Mouse (Mus musculus) ovary, adult 18-20 months (tissue): ENCODE measurements around the gene Tmem219.
"Not testable (repeated sequence)": the region's sequence is repeated elsewhere in the genome, so short reads cannot be mapped to it uniquely, and the experiment has no call there.

Experiments used
- DNase-seq: peaks from one replicate; pipeline ENCODE4 v3.0.0; 2022; ENCODE audit warnings: low spot score, mixed read lengths

Gene Tmem219

DNA sequence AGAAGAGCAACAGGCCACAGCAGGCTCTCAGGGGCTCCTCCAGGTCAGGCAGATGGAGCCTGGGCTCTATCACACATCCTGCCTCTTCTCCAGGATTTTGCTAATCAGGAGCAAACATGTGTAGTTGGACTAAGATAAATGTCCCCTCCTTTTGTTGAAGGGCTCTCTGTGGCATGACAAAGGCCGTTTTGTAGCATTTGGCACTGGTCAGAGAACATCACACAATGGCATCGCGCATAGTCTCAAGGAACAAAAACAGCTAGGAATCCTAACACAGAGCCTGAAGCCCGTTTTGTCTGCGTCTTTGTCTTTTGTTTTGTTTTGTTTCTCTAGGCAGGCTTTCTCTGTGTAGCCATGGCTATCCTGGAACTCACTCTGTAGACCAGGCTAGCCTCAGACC is 1.3 kb upstream of the Tmem219 start:
- no peak for DNase-seq

DNA sequence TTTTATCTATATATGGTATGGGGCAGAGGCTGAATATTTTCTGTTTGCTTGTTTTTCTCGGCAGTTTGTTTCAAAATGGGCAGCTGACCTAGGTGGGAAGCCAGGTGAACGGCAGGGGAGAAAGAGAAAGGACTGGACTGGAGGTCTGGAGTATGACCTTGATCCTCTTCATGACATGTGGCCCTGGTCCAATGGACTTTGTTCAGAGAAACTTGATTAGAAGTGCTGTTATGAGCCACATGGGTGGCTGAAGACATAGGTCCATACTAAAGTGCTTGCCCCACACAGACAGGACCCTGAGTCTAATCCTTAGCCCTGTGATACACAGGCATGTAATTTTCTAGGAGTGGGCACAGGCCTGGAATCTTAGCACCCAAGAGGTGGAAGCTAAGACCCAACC is 1.2 kb downstream of the Tmem219 start:
- no peak for DNase-seq

DNA sequence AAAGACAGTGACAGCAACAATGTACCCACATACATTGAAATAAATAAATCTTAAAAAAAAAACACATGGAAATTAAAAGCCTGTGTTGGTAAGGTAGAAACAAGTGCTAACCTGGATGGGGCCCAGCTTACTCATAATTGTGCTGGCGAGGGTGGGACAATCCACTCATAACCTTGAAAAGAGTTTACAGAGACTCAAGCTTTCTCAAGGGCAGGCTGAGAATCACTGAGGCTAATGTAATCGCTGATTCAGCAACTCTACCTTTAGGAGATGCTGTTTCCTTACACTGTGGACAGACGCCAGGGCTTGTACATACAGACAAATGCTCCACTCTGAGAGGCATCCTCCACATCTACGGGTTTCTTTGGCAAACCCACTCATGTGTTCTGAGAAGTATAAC is 2.7 kb downstream of the Tmem219 start:
- no peak for DNase-seq

DNA sequence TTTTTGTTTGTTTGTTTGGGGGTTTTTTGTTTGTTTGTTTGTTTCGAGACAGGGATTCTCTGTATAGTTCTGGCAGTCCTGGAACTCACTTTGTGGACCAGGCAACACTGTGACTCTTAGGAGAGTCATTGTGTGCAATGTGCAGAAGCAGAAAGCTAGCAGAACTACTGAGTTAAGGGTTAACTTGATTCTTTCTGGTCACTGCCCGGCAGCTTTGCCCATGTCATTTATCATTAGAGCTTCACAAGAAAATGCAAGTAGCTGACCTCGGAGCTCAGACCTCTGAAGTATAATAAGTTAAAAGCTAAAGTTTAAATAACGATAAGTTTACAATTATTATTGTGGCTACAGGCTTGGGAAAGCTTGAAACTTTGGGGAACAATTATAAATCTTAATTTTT is 4.4 kb downstream of the Tmem219 start:
- DNase-seq, result not testable (repeated sequence)

DNA sequence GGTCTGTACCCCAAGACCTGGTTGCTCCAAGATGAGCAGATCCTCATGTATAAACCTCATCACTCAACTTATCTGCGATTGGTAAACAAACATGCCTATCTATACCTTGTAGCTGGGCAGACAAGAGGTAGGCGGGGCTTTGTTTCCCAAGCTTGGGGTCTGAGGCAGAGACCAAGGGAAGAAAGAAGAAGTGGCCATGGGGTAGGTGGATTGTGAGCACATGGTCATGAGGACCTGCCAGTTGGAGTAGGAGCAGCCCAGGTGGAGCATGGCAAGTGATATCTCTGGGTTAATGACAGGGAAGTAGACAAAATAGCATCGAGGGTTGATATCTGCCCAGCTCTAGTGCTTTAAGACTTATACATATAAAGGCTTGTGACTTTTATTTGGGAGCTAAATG is 7.9 kb downstream of the Tmem219 start:
- no peak for DNase-seq

DNA sequence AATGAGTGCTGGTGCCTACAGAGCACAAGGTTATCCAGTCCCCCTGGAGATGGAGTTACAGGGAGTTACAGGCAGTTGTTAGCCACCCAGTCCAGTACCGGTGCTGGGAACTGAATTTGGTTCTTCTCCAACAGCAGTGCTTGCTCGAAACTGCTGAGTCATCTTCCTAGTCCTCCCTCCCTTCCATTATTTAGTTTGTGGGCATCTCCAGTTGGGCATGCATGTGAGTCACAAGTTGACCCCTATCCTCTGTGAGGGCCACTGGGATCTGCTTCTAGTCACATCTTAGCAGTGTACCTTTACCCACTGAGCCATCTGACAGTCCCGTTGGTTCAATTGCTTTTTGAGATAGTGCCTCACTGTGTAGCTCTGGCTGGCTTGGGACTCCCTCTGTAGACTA is 17.1 kb downstream of the Tmem219 start:
- DNase-seq, result no peak

DNA sequence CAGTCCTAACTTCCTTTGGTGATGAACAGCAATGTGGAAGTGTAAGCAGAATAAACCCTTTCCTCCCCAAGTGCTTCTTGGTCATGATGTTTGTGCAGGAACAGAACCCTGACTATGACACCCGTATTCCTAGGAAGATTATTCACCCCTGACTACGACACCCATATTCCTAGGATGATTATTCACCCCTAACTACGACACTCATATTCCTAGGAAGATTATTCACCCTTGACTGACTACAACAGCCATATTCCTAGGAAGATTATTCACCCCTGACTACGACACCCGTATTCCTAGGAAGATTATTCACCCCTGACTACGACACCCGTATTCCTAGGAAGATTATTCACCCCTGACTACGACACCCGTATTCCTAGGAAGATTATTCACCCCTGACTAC is 22.9 kb downstream of the Tmem219 start:
- not testable (repeated sequence) for DNase-seq

DNA sequence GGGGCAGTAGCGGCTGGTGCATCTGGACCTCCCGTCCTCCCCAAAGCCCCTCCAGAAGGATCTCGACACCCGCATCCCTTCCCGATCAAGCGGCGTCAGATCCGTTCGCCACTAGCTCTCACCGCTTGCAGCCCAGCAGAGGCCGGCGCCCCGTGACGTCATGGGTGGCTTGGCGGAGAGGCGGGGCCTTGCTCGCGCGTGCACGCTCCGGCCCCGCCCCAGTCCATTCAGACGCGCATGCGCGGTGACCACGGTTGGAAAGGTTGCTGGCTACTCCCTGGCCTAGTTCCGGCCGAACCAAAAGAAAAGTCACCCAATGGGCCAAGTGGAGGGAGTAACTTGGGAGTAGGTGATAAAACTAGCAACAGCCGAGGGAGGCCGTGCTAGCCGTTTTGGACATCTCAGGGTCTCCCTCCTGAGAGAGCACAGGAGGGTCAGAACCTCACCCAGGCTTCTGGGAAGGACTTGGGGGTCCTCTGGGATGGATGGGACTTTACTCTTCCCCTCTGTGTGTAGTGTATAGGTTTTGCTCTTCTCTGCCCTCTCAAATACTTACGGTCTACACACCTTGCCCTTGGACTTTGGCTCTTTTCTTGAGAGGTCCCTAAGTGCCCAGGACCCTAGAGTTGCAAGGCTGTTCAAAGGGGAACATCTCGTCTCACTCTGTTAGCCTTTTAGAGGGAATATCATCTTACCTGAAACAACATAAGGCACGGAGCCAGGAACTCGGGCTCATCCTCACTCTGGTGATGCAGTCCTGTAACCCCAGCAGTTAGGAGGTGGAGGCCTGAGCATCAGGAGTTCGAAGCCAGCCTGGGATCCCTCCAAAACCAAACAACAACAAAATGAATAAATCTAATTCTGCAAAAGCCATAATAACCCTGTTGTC is 24.4 kb downstream of the Tmem219 start:
- peak; percentile 92 for DNase-seq

DNA sequence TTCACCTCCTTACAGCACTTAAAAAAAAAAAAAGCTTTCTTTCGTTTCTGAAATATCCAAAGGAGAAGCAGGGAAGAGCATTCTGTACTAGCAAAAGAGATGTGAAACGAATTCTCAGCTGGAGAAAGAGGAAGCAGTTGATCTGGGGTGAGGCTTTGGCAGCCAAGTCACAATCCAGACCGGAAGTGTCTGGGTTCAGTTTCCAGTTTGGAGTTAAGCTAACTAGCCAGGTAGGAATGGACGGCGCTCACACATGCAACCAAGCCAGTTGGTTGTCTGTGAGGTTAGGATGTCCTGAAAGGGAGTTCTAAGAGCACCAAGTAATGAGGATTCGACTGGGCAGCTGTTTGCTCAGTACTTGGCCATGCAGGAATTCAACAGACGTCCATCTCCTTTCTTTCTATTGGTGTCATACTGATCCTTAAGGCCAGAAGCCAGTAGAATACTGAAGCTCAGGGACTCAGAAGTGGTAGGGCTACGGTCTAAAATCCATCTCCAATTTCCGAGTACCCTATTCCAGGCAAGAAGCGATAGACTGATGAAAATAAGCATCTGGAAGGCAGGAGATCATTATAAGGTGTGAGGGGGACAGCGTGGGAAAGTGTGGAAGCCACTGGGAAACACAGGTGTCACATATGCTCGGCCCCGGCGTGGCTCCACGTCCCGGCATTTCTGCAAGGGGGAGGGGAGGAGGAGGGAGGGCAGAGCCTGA is 25.2 kb downstream of the Tmem219 start:
- DNase-seq, result no peak

DNA sequence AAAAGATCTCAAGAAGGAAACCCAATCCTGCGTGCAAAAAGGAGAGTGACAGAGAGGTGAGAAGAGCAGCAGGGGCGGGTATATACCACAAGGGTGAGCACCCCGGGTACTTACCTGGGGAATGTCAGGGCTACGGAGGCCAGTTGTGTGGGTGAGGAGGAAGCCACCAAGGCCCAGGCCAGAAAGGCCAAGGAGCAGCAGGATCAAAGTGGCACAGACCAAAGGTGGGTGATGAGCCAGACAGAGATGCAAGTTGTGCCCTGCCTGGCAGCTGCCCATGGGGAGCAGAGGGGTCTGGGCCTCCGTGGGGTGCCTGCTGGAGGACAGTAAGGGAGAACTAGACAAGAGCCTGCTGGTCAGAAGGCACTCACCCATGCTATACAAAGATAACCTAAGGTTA is 25.8 kb downstream of the Tmem219 start:
- no peak for DNase-seq

DNA sequence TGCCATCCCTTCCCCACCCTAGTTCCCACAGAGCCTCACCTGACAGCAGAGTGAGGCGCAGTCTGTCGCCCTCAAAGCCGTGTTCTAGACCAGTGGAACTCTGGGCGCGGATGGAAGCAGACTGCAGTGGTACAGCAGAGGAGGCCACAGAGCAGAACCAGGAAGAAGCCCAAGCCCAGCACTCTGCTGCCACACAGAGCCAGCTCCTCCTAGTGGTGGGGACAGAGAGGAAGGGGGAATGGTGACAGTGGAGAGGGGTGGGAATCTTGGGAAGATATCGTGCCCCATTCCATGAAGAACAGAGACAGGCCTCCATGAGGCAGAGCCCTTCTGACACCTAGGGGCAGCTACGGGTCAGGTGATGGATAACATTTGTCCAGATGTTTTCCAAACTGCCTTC is 33.9 kb downstream of the Tmem219 start:
- DNase-seq, result no peak

DNA sequence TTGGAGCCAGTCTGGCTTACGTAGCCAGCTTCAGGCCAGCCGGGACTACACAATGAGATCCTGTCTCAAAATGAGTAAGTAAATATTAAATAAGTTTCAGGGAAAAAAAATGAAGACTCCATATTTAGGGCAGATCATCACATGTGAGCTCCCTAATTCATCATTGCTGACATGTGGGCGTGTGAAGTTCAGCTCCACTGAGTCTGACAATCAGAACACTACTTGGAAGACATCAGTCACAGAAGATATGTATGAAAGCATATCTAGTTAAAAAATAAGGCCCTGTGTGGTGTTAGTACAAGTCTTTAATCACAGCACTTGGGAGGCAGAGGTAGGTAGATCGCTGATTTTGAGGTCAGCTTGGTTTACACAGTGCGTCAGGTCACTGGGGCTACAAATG is 35.4 kb downstream of the Tmem219 start:
- DNase-seq, result no peak

DNA sequence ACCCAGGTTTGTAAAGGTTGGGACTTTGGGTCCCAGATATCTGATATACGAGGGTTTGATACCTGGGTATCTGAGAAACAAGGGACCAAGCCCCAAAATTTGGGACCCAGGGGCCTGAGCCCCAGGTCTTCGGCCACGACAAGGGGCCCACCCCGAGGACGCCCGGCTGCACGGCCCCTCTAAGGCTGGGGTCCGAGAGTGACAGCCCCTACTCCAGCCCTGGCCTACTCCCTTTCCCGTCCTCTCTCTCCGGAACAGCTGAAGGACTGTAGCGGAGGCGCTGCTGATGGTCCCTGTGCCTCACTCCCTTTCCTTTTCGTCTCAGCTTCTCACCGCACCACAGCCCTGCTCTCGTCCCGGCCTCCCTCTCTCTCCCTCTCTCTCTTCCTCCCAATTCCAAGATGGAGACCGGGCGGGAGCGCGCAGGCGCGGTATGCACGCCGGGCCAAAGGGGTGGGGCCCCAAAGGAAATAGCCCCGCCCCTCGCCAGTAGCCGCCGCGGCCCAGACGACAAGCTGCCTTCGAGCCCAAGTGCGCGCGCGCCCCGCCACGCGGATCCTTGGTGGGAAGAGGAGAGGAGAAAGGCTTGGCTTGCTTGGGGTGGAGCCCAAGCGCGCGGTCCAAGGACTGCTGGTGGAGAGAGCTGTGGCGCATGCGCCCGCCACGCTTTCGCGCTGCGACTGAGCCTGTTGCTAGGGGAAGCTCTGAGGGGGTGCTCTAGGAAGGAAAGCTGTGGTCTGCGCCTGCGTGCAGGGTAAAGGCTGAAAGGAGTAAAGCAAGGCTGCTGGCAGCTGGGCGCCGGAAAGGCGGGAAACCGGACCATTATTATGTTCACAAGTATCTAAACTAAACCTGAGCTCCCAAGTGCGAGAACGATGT is 38.2 kb downstream of the Tmem219 start, which contains the start of gene Taok2:
Gene Taok2 (minus strand): TSS at position 418 of the 879 bp plus-strand sequence.
- peak; percentile 99 for DNase-seq

DNA sequence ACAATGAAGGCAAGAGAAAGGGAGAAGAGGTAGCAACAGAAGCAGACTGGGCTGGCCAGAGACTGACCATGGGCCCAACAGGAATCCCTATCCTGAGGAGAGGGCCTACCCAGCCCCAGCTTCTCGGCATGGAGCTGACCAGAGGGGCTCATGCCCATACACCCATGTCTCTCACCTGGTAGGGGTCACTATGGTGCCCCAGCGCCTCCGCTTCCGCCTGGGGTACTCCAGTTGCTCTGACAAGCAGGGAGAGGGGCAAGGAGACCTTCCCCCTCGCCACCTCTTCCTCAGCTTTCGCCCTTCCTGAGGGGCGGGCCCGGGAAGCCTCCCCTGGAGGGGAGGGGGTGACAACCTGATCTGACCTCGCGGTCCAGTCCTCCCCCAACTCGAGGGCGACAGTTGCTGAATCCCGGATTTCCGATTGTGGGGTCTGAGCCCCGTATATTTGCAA is 39.0 kb downstream of the Tmem219 start:
- no peak for DNase-seq

DNA sequence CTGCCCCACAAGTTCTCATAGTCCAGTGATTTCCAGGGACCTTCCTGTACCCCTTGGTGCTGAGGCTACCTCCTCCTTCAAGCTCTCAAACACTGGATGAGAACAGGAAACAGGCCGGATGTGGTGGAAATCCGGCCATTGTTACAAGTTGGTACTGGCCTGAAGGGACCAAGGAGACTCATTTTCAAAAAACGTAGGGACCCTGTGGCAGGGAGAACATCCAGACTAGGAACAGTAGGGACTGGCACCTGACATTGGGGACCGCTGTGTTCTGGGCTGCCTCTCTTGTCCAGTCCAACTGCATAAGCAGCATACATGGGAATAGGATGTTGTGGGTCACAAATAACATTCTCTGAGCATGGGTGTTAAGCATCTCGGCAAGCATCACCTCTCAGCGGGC is 41.7 kb downstream of the Tmem219 start:
- DNase-seq, result no peak

DNA sequence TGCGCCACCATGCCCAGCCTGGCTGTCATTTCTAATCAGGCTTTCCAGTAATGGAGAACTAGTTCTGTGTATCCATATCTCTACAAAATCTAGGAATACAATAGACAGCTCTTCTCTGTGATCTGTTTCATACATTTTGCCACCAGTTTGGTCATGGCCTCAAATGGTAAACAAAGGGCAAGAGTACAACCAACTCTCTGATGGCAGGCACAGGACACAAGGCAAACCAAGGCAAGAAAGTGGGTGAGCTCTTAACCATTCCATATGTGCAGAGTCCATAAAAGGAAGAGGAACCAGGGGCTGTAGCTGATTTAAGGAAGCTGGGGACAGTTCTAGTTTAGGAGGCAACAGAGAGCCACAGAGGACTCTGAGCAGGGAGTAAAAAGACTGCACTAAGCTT is 45.5 kb downstream of the Tmem219 start:
- no peak for DNase-seq

DNA sequence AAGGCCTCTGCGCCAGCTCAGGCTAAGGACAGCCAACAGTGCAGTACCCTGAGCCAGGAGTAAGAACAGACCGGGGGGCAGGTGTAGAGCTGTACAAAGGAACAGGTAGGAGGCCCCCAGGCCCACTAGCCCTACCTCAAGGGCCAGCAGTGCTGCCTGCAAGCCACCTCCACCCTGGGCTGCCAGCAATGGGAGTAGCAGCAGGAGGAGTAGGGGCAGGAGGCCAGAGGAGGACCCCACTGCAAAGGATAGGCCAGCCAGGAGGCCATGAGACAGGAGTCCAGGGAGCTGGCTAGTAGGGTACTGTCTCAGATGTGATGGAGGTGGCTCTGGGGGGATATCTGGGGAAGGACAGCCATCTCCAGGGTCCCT is 52.2 kb downstream of the Tmem219 start:
- DNase-seq, result no peak

DNA sequence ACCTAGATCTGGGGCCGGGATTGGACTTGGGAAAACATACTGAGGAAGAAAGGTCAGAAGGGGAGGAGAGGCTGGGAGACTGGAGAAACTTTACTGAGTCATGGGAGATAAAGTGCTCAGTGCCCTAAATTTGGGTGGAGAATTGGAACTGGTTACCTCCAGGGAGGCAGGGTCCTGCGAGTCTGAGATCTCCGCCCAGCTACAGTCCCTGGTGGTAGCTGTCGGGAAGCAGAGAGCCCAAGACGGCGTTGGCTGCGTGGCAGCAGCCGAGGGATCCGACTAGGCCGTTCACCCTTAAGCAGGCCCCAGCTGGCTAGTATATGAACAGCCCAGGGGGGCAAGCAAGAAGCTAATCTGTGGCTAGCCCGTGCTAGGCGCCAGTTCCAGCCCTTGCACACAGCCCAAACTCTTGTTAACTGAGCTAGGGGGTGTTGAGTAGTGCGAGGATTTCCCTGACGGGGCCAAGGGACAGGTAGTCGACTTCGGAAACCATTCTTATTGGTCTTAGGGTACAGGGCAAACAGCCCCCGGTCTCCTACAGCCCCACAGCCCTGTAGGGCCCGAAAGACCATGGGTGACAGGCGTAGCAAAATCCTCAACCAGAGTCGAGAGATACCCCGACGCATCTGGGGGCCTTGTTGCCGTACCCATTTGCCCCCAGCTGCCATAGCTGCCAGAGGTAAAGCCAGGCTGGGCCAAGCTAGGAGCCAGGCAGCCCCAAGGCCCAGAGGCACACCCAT is 52.8 kb downstream of the Tmem219 start:
- DNase-seq, result no peak

DNA sequence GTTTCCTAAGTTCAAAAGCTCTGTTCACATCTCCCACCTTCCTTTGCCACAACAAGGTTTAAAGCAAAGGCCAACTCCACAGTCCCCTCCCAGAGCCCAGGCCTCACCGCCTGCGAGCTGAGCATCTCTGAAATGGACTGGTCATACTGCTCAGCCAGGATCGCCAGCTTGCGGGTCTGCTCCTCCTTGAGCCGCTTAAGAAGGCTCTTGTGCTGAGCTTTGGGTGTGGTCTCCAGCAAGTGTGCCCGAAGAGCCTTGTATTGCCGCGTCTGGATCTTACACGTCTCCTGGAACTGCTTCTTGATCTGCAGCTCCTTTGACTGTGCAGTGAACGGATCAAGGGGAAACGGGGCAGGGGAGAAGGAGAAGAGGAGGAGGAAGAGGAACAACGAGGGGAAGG is 54.7 kb downstream of the Tmem219 start:
- no peak for DNase-seq

DNA sequence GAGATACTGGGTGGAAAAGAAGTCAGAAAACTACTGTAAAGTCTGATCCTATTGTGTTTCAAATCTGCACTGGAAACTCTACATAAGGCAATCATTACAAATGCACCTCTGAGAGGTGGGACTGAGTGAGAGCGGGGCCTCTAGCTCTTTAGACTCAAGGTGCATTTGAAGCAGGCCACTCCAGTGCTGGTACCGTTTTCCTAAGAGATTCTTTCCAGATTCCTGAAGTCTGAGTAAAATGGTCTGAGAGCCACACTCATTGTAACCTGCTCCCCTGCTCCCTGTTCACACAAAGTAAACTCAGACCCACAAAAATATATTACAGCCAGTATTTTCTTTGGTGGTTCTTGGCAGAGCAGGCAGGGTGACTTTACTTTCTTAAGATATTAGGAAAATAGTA is 55.2 kb downstream of the Tmem219 start:
- no peak for DNase-seq

DNA sequence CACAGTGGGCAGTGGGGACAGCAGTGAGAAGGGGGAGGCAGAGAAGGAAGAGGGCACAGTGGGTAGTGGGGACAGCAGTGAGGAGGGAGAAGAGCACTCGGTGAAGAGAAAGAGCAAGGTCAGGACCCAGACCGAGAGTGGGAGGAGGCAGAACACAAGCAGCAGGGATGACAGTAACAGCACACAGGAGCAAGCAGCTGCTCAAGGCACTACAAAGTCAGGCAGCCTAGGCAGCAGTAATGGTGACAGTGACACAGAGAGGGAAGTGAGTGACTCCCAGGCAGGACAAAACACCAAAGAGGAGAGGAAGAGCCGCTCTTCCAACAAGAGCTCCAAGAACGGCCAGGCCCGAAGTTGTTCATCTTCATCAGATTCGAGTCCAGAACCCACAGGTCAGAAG is 58.9 kb downstream of the Tmem219 start:
- no peak for DNase-seq
